Mouse (Mus musculus) midbrain, embryonic 15.5 days (tissue): ENCODE results near the gene Rpl27a. TPM values are rescaled to one million over a fixed set of nuclear protein-coding genes. Genes with fewer than 3 reads are reported as not detected.

Experiments
- ATAC-seq: fragments of 200-750 bp; cut with Nextera tagmentation; replicated peaks from 2 replicates; pipeline ENCODE4 v1.8.0; 2017; ENCODE audit warnings: moderate TSS enrichment
- H3K27ac ChIP-seq: fragments of 300-500 bp; sonication (generic); 2 replicates; pipeline ENCODE4 v1.5.1; 2015; ENCODE audit warnings: mild to moderate bottlenecking, inconsistent platforms
- H3K27me3 ChIP-seq: fragments of 300-500 bp; sonication (generic); replicated peaks from 2 replicates; pipeline ENCODE4 v1.6.1; 2015; ENCODE audit warnings: inconsistent platforms
- H3K36me3 ChIP-seq: fragments of 300-500 bp; sonication (generic); replicated peaks from 2 replicates; pipeline ENCODE4 v1.6.1; 2015; ENCODE audit warnings: inconsistent platforms
- H3K4me1 ChIP-seq: fragments of 300-500 bp; sonication (generic); 2 replicates; pipeline ENCODE4 v1.6.1; 2015; ENCODE audit warnings: inconsistent platforms
- H3K4me2 ChIP-seq: fragments of 300-500 bp; sonication (generic); 2 replicates; pipeline ENCODE4 v1.6.1; 2015; ENCODE audit warnings: inconsistent platforms, mild to moderate bottlenecking, moderate library complexity
- H3K4me3 ChIP-seq: fragments of 300-500 bp; sonication (generic); 2 replicates; pipeline ENCODE4 v1.5.1; 2015; ENCODE audit warnings: mild to moderate bottlenecking, inconsistent platforms
- H3K9ac ChIP-seq: fragments of 300-500 bp; sonication (generic); 2 replicates; pipeline ENCODE4 v1.6.1; 2015; ENCODE audit warnings: mild to moderate bottlenecking, inconsistent platforms
- H3K9me3 ChIP-seq: fragments of 300-500 bp; sonication (generic); 2 replicates; pipeline ENCODE4 v1.6.1; 2016; ENCODE audit warnings: inconsistent platforms
- WGBS: fragments of 180-500 bp; shearing (Covaris S2); methylation state at CpG from one replicate; pipeline ENCODE4 v1.1.7; 2015; ENCODE audit warnings: mixed read lengths; 5-methylcytosine and 5-hydroxymethylcytosine counted together
- polyA plus RNA-seq: library from polyadenylated mRNA; unstranded; fragments of >200 nt; fragmentation: Nextera tagmentation; extraction: Ambion mirVana; gene quantifications from 2 replicates; pipeline ENCODE4 v1.2.1, GENCODE M21; 2015

The Rpl27a gene
- polyA plus RNA-seq, 1 experiment from 2014 or later: 64.4 TPM

DNA sequence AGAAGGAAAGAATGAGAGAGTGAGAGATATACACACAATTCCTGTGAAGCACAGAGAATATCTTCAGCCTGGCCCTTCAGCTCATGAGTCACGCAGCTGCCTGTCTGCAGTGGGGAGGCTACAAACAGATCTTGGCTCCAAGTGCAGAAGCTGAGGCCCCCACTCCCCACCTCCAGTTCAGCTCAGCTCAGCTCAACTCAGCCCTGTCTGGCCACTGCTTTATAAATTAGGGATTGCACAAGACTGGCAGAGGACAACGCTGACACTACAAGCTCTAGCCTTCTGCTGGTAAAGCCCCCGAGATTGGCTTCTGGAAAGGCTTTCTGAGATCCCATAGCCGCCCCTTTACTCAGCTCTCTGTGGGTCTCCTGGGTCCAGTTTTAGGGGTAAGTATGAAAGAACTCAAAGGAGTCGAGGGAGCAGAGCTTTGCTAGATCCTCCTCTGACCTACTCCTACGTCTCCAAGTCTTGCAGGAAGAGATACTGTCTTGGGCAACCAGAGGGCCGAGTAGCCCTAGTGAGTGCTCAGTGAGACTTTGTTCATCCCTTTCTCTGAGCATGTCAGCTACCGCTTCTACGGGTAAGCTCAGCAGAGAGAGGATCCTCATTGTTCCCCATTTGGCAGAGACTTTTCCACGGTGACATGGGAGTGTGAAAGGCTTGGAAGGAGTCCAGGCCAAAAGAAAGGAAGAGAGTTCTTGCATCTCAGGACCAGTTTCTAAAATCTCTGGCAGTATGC, 26.5 kb downstream of the Rpl27a start:
- Histone ChIP-seq H3K9me3 (no peaks in the 10 kb centered on the region), H3K36me3 (no peaks in the 10 kb centered on the region), H3K4me1 (0 out of 2 replicates have a peak, but pooled peaks cover 2% of the 10 kb centered on the region), H3K9ac (no peak overlapping the region), H3K27me3 (no peaks in the 10 kb centered on the region), H3K4me2 (no peak overlapping the region), H3K4me3 (no peak overlapping the region), H3K27ac (no peak overlapping the region)
- 75% methylated on average over 10 of the region's 10 CpGs for WGBS
- ATAC-seq: no peak

DNA sequence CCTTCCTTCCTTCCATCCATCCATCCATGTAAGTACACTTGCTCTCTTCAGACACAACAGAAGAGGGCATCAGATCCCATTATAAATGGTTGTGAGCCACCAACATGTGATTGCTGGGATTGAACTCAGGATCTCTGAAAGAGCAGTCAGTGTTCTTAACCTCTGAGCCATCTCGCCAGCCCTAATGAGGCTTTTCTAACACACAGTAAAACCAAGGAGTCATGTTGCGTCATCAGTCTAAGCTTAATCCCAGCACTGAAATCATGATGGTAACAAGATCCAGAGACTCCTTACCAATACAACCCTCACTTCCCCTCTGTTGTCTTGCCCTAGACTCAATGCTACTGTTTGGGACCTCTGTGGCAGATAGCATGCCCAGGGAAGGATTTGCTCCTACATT, 27.2 kb downstream of the Rpl27a start:
- Histone ChIP-seq H3K9ac (no peak overlapping the region), H3K4me2 (no peak overlapping the region), H3K9me3 (no peaks in the 10 kb centered on the region), H3K4me3 (no peak overlapping the region), H3K36me3 (no peaks in the 10 kb centered on the region), H3K27me3 (no peaks in the 10 kb centered on the region), H3K4me1 (0 out of 2 replicates have a peak, but pooled peaks cover 2% of the 10 kb centered on the region), H3K27ac (no peak overlapping the region)
- WGBS: 81% methylated on average over 2 of the region's 2 CpGs
- no peak for ATAC-seq

DNA sequence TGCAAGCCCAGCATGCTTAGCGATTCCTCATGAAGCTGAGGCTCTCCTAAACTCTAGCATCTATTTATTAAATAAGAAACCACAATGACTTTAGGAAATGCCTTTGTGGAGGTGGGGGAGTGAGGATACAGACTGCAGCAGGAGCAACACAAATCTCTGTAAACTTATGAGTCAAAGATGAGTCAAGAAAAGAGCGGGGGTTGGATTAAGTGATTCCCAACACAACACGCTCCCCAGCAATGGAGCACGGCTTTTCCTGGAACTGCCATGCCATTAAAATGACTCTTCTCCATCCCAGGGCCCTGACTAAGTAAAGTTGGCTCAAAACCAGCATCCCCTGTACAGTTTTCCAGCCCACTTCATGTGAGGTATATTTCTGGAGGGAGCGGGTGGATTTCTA, 27.8 kb downstream of the Rpl27a start:
- no peak for ATAC-seq
- Histone ChIP-seq H3K36me3 (no peaks in the 10 kb centered on the region), H3K4me2 (no peak overlapping the region), H3K27me3 (no peaks in the 10 kb centered on the region), H3K4me1 (0 out of 2 replicates have a peak, but pooled peaks cover 2% of the 10 kb centered on the region), H3K27ac (no peak overlapping the region), H3K9ac (no peak overlapping the region), H3K9me3 (no peaks in the 10 kb centered on the region), H3K4me3 (no peak overlapping the region)
- 96% methylated on average over 5 of the region's 5 CpGs for WGBS

DNA sequence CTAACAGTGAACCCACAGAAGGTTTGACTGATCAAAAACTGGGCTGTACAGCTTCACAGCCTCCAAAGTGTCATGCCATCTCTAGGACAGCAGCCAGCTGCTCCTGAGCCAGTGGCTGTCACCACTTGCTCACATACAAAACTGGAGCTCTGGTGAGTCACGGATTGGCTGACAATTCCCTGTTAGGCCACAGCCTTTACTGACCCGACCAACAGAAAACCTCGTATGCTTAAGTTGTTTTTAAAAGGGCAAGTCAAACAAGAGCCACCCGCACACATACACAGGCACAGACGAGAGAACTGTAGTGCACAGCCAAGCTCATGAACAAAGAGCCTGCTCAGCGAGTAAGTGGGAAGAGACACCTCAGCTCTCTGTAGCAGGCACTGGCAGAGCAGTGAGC, 40.6 kb downstream of the Rpl27a start:
- WGBS: 49% methylated on average over 6 of the region's 6 CpGs
- no peak for ATAC-seq

DNA sequence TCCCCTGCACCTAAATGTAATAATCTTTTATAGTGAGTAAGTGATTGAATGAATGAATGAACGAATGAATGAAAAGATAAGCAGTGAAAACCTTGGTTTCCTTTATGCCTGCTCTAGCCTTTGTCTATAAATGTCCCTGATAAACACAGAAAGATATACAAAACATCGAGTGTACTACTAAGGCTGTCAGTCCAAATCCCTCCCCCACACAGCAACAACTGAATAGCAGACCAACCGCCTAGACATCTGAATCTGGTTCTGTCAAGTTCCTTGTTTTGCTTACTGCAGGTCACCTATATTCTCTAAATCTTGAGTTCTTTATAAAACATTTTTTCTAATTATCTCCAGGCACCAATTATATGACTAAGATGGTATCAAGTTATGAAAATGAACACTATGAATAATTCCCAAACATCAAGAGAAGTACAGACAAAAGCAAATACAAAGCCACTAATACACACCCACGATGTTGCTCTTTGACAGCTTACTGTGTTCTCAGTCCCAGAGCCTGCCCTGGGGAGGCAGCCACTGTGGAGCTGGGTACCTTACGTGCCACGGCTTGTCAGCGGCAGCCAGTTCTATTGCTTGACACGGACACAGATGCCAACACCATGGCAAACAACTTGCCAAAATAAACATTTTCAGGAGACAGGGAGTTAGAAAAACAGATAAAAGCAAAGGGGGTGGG, 42.7 kb downstream of the Rpl27a start:
- Histone ChIP-seq H3K4me2 (no peak overlapping the region), H3K4me3 (no peak overlapping the region), H3K9me3 (no peaks in the 10 kb centered on the region), H3K4me1 (no peaks in the 10 kb centered on the region), H3K27me3 (no peaks in the 10 kb centered on the region), H3K36me3 (no peaks in the 10 kb centered on the region), H3K9ac (no peak overlapping the region), H3K27ac (no peak overlapping the region)
- 60% methylated on average over 8 of the region's 8 CpGs for WGBS
- ATAC-seq: no peak

More for the DNA sequence above, 40.6 kb downstream of the Rpl27a start:
- Histone ChIP-seq H3K27me3 (no peaks in the 10 kb centered on the region), H3K4me1 (no peaks in the 10 kb centered on the region), H3K4me3 (no peak overlapping the region), H3K9ac (no peak overlapping the region), H3K4me2 (no peak overlapping the region), H3K9me3 (no peaks in the 10 kb centered on the region), H3K36me3 (no peaks in the 10 kb centered on the region), H3K27ac (no peak overlapping the region)

DNA sequence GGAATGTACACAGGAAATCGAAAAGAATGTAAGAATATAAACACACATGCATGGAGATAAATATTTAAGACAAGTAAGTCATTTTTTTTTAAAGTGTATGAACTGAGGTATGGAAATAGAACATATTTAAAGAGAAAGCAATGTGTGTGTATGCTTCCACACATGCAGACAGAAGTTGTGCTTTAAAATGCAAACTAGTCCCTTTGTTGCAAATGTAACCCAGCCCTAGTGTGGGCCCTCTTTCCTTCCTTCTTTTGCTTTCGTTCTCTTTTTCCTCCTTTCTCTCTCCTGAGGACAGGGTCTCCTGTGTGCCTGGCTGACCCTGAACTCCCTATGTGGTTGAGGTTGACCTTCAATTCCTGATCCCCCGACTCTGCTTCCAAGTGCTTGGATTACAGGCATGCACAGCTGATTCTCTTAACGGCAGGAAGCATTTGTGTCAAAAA, 43.2 kb downstream of the Rpl27a start:
- H3K27ac ChIP-seq: no peak overlapping the region
- no peak for ATAC-seq
- no peaks in the 10 kb centered on the region for H3K9me3 ChIP-seq
- H3K27me3 ChIP-seq: no peaks in the 10 kb centered on the region
- H3K9ac ChIP-seq: no peak overlapping the region
- no peaks in the 10 kb centered on the region for H3K36me3 ChIP-seq
- H3K4me3 ChIP-seq: no peak overlapping the region
- H3K4me1 ChIP-seq: no peaks in the 10 kb centered on the region
- H3K4me2 ChIP-seq: no peak overlapping the region
- 59% methylated on average over 4 of the region's 4 CpGs for WGBS

DNA sequence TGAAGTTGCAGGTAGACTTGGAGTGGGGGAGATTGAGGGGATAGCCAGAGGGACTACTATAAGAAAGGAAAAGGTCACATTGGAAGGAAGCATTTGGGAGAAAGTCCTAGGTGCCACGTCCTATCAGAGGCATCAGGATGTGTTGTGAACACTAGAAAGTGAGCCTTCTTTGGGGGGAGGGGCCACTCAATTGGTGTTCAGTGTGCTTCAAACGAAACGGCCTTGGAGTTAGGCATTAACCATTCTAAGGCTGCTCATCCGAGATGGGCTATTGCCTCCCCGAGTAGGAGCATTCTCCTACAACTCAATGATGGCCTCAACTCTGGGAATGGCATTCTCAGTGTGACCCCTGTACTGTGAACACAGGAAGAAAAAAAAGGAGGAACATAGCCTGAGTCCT, 43.7 kb downstream of the Rpl27a start:
- Histone ChIP-seq H3K4me2 (no peak overlapping the region), H3K9ac (no peak overlapping the region), H3K36me3 (no peaks in the 10 kb centered on the region), H3K4me3 (no peak overlapping the region), H3K9me3 (no peaks in the 10 kb centered on the region), H3K27ac (no peak overlapping the region), H3K27me3 (no peaks in the 10 kb centered on the region), H3K4me1 (no peaks in the 10 kb centered on the region)
- ATAC-seq: no peak
- WGBS: 77% methylated on average over 5 of the region's 5 CpGs

DNA sequence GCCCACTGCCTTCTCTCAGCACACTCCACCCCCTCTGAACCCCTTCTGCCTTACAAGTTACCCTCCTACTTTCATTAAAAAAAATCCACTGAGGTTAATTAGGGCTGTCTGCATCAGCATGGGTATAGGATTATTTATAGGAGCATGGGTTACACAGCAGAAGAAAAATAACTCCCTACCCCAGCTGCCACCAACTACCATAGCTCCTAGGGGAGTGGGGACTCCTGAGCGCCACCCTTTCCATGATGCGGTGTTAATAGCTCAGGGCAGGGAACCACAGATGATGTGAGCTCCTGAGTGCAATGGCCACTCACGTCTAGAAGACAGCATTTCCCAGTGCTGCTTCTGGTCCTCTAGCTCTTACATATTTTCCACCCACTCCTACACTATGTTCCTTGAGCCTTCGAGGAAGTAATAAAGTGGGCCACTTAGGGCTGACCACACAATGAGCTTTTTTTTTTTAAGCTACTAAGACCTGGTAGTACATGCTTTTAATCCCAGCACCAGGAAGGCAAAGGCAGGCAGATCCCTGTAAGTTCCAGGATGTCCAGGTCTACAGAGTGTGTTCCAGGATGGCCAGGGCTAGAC, 44.9 kb downstream of the Rpl27a start:
- no peaks in the 10 kb centered on the region for H3K9me3 ChIP-seq
- WGBS: 84% methylated on average over 4 of the region's 4 CpGs

DNA sequence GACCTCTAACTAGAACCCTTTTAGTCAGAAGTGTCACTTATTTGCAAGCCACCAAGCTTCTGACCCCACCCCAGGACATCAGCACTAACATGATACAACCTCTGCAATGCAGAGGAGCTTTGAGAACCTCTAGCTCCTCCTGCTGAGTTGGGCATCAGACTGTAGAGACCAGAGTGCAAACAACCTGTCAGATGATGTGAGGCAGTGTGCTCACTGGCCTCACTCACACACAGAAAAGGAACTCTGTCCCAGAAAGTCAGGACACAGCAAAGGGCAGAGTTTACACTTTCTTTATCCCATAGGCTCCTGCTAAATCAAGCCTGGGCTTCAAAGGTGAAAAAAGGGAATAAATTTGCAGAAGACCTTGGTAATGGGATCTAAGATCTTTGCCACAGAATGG, 47.4 kb downstream of the Rpl27a start:
- no peaks in the 10 kb centered on the region for H3K36me3 ChIP-seq
- no peak overlapping the region for H3K4me2 ChIP-seq
- no peak overlapping the region for H3K27ac ChIP-seq
- ATAC-seq: no peak
- no peaks in the 10 kb centered on the region for H3K27me3 ChIP-seq
- no peaks in the 10 kb centered on the region for H3K9me3 ChIP-seq
- H3K4me3 ChIP-seq: no peak overlapping the region
- H3K9ac ChIP-seq: no peak overlapping the region
- H3K4me1 ChIP-seq: no peaks in the 10 kb centered on the region

More for the DNA sequence above, 44.9 kb downstream of the Rpl27a start:
- no peaks in the 10 kb centered on the region for H3K36me3 ChIP-seq
- ATAC-seq: no peak
- no peak overlapping the region for H3K27ac ChIP-seq
- H3K9ac ChIP-seq: no peak overlapping the region
- no peak overlapping the region for H3K4me2 ChIP-seq
- no peaks in the 10 kb centered on the region for H3K4me1 ChIP-seq
- no peaks in the 10 kb centered on the region for H3K27me3 ChIP-seq
- H3K4me3 ChIP-seq: no peak overlapping the region

DNA sequence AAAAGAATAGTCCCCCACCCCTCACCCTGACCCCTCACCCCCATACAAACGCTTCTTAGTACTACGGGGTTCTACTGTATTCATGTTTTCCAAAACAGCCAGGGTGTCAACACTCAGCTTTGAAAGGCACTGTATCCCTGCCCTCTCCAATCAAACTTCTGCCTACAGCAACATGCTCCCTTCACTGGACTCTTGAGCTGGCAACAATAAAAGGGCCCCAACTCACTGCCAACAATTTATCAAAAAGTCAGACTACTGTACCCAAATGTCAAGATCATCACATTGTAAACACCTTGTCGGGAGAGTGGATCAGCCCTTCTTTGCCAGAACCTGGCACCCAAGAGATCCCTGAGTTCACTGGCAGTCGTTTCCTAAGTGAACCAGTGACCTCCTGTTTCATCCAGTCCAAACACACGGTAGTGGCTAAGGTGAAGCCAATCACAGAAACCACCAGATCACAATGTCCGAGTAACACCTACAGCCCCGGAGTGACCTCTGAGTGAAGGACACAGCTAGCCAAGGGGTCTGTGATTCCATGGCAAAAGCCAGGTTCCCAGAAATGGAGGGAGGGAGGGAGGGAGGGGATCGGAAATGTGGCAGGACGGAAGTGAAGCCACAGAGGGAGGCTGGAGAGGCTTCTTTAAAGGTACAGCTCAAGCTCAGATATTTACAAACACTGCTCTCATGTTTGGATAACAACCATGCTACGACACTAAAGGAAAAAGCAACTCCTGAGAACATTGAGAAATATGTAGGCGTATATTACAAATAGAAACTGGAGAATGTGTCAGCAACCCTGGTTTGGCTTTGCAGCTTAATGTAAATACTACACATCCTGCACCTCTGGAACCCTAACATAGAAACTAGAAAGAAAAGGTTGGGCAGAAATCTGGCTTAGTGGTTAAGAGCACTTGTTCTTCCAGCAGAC, 48.2 kb downstream of the Rpl27a start:
- Histone ChIP-seq H3K4me1 (no peaks in the 10 kb centered on the region), H3K9ac (no peak overlapping the region), H3K36me3 (no peaks in the 10 kb centered on the region), H3K27ac (no peak overlapping the region), H3K4me3 (no peak overlapping the region), H3K27me3 (no peaks in the 10 kb centered on the region), H3K9me3 (no peaks in the 10 kb centered on the region), H3K4me2 (no peak overlapping the region)
- 83% methylated on average over 11 of the region's 11 CpGs for WGBS
- no peak for ATAC-seq

DNA sequence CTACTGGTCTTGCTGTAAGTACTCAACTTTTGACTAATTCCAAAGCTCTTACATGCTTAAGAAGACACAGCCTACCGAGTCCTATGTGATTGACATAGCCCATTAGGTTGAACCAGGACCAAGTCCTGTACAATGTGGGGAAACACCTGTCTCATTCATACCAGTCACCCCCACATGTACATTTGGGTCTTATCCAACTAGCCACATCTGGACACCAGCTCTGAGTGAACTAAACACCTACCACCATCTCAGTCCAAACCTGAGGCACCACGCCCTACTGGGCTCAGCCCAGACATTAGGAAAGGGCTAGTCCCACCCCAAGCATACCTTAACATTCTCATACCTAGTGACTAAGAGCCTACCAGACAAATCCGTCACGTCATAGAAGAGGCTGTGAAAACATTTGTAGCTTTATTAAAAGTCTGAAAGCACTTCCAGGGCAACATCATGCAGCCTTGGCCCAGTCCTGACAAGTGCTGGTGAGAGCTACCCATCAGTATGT, 49.5 kb downstream of the Rpl27a start:
- Histone ChIP-seq H3K27me3 (no peaks in the 10 kb centered on the region), H3K4me2 (no peak overlapping the region), H3K9ac (no peak overlapping the region), H3K4me3 (no peak overlapping the region), H3K9me3 (no peaks in the 10 kb centered on the region), H3K4me1 (no peaks in the 10 kb centered on the region), H3K36me3 (no peaks in the 10 kb centered on the region), H3K27ac (no peak overlapping the region)
- ATAC-seq: no peak
- WGBS: 96% methylated on average over 4 of the region's 4 CpGs
